Mouse (Mus musculus): Measurements from ENCODE around the gene Zfp385b.

The Zfp385b gene

GRCm38 (mm10) chr2:77386515-77386914, 432.9 kb downstream of the Zfp385b start:
- no peak for DNase-seq (ENCODE audit: low spot score in 2 of 2)

DNA sequence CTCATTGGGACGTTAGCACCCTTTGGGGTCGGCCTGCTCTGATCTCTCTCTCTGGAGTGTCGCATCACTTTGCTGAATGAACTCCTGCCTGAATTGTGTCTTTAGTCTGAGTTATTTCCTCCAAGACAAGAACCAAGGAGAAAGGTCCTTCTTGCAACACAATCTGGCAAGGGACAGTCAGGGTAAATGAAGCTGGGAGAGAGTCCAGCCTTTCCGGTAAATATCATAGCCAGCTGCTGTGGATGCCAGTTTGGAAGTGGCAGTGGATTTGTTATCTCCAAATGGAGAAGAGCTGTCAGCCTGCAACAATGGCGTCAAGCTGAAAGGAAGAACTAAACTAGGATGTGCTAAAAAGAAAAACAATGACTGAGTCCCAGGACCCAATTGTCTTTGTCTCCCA, 436.7 kb downstream of the Zfp385b start:
- no peak for DNase-seq (ENCODE audit: low spot score in 2 of 2)

GRCm38 (mm10) chr2:77379907-77380306, 439.5 kb downstream of the Zfp385b start:
- no peak for DNase-seq (ENCODE audit: low spot score in 2 of 2)

GRCm38 (mm10) chr2:77379332-77379731, 440.1 kb downstream of the Zfp385b start:
- DNase-seq (ENCODE audit: low spot score in 2 of 2) = no peak

DNA sequence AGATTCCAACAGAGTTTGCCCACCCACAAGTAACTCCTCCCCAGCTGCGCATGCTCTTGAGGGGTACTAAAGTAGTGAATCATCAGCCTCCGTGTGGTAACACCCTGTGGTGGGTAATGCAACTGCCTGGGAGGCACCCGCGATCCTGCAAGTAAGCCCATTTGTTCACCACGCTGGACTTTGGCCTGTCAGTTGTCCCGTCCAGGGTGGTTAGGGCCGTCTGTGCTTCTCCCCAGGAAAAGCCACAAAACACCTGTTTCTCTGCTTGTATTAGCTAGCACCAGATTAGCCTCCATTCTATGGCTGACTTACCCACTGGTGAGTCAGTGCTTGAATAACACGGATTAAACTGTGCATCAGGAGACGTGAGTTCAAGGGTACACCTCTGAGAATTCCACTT, 442.6 kb downstream of the Zfp385b start:
- DNase-seq (ENCODE audit: low spot score in 2 of 2) = no peak

- no peak for DNase-seq (ENCODE audit: low spot score in 2 of 2)
These were observed 444.3 kb downstream of the Zfp385b start for GRCm38 (mm10) chr2:77375155-77375554.

GRCm38 (mm10) chr2:77369174-77369573, 450.3 kb downstream of the Zfp385b start:
- DNase-seq (ENCODE audit: low spot score in 2 of 2) = no peak
